Mouse (Mus musculus) megakaryocyte progenitor cell, adult 5-6 weeks (primary cell): Measurements from ENCODE around the gene Cx3cl1. TPM values are rescaled to one million over a fixed set of nuclear protein-coding genes. Genes with fewer than 3 reads are reported as not detected.

Experiments used
- ATAC-seq: replicated peaks from 2 replicates; pipeline ENCODE4 v1.8.0; 2016; ENCODE audit warnings: mild to moderate bottlenecking, moderate TSS enrichment, inconsistent platforms; ENCODE audit not compliant: poor library complexity
- total RNA-seq, 2 experiments: library from RNA; stranded (forward) in 1 of 2; stranded (reverse) in 1 of 2; fragments of 157-497, 149-512 nt in 1 of 2; fragments of 200-1000 nt in 1 of 2; gene quantifications; 2 replicates each; pipeline versions ENCODE4 v1.2.3 to v1.2.4; 2015 to 2017

Gene Cx3cl1
- total RNA-seq (2015) (0.57 TPM in 1 of 2 replicates, not detected in the other), total RNA-seq (2017) (not detected in 2 replicates)

GRCm38 (mm10) chr8:94771941-94772670, at the start of gene Cx3cl1:
Cx3cl1 (plus strand) TSS chr8:94772009.
- peak; percentile 63 for ATAC-seq

DNA sequence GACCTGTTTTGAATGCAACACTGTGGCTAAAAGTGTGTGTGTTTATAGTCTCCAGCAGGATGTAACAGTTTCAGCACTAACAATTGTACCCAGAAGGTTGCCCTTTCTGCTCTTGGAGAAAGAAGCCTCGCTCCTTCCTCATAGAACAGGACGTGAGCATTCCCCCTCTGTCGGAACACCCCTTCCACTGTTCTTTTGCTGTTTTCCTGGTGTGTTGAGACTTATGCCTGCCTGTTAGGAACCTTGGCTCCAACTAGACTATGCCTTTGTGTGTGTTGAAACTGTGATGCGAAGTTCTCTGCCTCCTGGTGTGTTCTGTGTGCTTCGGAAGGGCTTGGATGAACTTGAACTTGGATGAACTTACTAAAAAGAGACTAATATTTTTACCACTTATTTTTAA, 45.8 kb upstream of the Cx3cl1 start:
- no peak for ATAC-seq

DNA sequence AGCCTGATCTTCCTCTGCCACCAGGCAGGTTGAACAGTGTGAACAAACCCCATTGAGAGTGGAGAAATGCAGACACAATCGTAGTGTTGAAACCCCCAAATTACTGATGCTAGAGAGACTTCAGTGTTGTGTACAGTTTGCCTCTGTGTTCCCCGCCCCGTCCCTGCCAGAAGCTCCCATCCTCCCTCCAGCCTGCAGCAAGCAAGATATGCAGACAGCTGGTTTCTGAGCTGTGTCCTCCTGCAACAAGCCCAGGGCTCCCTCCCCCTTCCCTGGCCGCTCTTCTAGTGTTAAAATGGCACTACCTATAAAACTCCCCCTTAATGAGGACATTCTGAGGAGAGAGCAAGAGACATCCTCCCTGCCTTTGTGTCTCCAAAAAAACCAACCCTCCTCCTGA, 42.5 kb upstream of the Cx3cl1 start:
- 0 out of 2 replicates have a peak, but pooled peaks have one; percentile 35 for ATAC-seq

DNA sequence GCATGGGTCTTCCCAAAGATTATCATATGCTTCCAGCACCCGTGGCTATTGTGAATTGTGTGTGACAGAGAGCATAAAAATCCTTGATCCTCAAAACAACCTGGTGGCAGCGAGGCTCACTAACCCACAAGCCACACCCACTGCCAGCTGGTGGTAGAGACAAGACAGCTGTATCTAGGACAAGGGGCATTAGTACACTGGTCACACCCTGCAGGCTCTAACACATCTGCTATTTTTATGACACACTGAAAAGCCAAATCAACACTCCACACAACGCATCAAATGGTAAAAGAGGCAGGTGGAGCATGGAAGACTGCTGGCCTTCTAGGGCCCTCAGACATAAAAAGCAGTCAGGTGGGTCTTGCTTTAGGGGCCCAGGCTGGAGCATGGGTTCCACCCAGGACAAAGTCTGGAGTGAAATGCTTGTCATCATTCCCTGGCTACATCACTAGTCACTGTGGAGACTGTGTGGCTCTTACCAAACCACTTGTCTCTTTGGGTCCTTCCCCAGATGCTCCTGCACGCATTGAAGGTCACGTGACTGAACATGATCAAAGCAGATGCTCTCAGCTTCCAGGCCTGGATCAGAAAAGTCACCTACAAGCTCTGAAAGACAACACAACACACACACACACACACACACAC, 37.9 kb upstream of the Cx3cl1 start:
- ATAC-seq = peak; percentile 95

DNA sequence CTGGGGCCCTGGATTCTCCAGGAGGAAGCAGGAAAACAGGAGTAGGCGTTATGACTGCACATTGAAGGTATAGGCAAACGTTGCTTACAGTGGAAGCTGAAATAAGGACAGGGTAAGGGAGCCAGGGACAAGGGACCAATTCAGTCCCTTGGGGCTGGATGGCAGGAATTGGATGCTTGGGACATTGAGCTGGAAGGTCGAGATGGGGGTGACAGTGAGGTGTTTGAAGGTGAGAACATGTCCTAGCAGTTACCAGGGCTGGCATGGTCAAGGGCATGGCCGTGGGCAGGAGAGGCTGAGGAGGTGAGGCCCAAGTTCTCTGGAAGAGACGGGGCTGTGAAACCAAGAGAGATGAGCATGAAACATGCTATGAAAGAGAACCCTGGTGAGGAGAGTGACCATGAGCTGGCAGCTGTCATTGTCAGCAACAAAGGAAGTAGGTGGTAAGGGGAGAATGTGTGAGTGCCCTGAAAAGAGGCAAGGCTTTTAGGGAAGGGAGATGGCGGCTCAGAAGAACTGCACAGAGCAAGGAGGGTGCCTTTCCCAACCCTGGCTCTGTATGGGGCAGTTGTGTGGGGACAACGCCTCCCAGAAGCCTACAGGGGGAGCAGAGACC, 37.0 kb upstream of the Cx3cl1 start:
- no peak for ATAC-seq

GRCm38 (mm10) chr8:94735426-94736094, 36.2 kb upstream of the Cx3cl1 start:
- ATAC-seq = peak; percentile 39; the same call in 1 of the 2 replicates

DNA sequence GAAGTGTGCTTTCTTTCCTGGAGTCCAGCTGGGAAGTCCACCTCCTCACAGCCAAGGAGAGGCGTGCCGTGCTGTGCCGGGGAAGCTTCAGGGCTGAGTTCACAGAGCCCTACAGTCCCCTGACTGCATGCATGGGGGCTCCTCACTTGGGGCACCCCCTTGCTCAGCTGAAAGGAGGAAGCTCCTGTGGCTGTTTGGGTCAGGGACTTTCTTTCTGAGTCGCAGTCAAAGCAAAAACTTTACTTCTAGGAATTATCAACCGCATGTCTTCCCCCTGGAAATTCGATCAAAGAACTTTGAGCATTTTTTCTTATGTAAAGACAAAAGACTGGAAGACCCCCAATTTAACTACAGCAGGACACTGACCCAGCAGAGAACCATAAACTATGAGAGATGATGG, 32.0 kb upstream of the Cx3cl1 start:
- no peak for ATAC-seq

DNA sequence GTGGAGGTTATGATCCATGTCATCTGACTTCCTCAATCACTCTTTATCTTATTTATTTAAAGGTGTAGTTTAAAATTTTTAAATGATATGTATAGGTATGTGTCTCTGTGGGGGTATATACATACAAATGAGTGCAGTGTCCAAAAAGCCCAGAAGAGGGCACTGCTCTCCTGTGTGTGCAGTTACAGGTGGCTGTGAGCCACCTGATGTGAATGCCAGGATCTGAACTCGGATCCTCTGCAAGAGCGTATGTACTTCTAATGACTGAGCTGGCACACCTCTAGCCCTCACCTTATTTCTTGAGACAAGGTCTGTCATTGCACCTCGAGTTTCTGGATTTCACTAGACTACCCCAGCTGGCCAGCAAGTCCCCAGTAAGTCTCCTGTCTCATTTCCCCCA, 31.2 kb upstream of the Cx3cl1 start:
- ATAC-seq = no peak

DNA sequence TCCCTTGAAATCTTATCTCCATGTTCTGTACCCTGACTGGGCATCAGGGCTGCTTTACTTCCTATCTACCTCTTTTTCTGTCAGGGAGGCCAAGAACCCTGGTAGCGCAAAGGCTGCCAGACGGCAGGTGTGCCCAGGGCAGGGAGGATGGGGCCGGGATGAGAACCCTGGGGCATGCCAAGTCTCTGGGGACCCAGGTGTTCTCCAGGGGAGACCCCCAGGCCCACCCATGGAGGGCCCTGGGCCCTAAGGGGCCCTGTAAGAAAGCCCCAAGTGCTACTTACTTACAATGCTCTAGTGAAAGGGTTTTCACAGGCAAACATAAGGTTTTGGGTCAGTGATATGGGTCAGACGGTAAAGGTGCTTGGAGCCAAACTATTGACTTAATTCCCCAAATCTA, 30.1 kb upstream of the Cx3cl1 start:
- no peak for ATAC-seq

DNA sequence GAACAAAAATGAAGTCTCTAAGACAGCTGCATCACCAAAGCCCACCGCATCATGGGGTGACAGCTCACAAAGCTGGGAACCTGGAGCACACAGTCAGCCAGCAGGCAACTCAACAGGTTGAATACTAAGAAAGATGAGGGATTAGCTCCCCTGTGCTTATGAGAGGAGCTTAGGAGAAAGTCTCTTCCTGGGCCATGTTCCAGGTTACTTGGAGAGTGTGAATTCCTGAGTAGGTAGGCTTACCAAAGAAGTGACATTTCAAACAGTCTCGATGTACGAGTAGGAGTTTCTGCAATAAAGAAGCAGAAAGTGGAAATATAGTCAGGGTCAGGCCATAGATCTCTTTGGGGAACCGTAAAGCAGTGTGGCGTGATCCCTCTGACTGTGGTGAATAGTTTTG, 27.3 kb upstream of the Cx3cl1 start:
- ATAC-seq = no peak

- no peak for ATAC-seq
Observed at GRCm38 (mm10) chr8:94744972-94745371, 26.8 kb upstream of the Cx3cl1 start.

DNA sequence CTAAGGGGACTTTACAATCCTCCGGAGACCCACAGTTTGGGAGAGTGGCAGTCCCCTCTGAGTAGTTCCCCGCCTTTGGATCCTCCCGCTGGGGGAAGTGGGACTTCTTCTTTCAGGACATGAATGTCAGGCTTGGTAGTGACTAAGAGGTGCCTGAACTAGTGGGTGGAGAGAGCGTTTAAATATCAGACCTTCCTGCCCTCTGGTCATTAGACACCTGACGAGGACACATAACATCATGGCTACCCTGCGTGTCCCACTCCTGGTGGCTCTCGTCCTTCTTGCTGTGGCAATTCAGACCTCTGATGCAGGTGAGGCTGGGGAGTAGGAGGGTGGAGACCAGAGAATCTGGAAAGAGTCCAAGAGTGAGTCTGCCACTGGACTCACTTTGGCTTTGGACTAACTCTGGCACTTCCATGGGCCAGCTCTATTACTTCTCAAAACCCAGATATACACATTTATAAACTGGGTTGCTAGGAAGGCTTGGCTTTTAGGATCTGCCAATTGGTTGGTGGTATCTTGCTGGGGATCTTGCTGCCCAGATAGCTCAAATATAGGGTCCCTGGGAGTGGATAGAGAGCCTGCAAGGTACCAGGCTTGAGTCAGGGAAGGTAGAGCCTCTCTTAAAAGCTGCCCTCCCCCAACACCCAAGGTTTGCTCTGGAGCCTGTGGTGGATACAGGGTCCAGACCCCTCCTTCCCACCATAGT, 26.2 kb upstream of the Cx3cl1 start, which contains the start of gene Ccl22:
Gene Ccl22, plus strand, starts transcription at position 115 of the 709 bp plus-strand sequence.
- ATAC-seq = no peak

GRCm38 (mm10) chr8:94746832-94747231, 25.0 kb upstream of the Cx3cl1 start:
- no peak for ATAC-seq

DNA sequence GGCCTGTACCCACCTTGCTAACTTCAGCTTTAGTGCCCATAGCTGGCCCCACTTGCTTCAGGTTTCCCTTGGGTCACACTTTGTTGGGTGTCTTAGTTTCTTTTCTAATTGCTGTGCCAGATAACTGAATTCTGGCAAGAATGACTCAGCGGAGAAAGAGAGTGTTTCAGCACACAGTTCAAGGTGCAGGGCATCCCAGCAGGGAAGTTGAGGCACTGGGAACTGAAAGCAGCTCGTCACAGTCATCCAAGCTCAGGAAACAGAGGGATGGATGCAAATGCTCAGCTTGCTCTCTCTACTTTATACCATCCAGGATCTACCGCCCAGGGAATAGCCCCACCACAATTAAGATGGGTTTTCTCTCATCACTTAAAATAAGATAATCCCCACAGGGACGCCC, 23.4 kb upstream of the Cx3cl1 start:
- no peak for ATAC-seq

DNA sequence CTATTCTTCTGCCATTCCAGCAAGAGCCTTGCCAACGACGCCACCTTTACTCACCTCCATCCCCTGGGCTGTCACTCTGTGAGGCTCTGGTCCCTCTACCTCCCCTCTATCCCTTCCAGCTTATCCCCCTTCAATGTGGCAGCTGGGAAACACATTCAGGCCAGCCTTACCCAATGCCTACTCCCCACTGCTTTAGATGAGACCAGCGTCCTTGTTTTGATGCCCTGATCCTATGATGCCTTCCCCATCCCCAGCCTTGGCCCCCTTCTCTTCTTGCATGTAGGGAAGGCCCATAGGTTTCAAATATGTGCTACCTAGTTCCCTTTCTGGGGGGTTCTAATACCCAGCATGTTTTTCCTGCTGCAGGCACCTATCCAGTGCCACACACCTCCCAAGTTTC, 21.9 kb upstream of the Cx3cl1 start:
- ATAC-seq = no peak

- ATAC-seq = no peak
Observed at GRCm38 (mm10) chr8:94751023-94751849, 20.6 kb upstream of the Cx3cl1 start.

DNA sequence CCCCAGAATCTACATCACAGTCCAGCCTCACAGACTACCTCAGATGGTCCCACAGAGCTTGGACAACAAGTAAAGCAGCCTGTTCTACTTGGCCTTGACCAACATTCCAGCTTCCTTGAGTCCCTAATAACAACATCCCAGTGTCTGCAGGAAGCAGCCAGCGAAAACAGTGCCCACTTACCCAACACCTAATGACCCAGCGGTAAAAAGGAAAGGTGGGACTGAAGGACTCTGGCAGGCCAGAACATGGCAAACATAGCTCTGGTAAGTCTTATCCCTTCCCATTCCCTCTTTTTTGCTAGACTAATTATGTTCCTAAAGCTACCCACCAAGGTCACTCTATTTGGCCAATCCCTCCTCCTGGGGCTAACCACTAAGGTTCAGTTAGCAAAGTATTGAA, 17.8 kb upstream of the Cx3cl1 start:
- no peak for ATAC-seq

GRCm38 (mm10) chr8:94754486-94754885, 17.3 kb upstream of the Cx3cl1 start:
- no peak for ATAC-seq

DNA sequence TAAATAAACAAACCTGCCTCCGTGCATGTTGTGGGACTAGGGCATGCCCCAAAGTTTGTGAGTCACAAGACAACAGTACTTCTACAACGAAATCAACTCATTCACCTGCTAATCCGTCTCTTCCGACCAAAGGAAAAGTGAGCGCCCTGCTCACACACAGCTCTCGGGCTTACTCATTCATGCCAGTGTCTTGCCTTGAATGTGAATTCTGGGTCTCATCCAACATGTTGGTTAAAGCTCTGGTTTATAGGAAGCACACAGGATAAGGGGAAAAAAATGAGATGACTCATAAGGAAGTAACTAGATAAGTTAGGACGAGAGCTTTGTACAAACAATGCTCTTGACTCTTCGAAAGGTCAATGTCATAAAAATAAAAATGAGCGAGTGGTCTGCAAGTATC, 4.8 kb upstream of the Cx3cl1 start:
- no peak for ATAC-seq

- peak; percentile 76 for ATAC-seq
Observed at GRCm38 (mm10) chr8:94770945-94771344, 864 bp upstream of the Cx3cl1 start.
